Mouse (Mus musculus) ES-Bruce4 (cell line): ENCODE data around the gene Taar8c.

Experiments used
- CTCF ChIP-seq: IDR thresholded peaks from one replicate; pipeline ENCODE4 v1.8.1; 2011; ENCODE audit warnings: low read depth, low read length
- EP300 ChIP-seq: IDR thresholded peaks from 2 replicates; pipeline ENCODE4 v1.6.1; 2011; ENCODE audit warnings: low read depth, low read length; ENCODE audit not compliant: insufficient read depth
- POLR2A ChIP-seq: IDR thresholded peaks from one replicate; pipeline ENCODE4 v1.8.1; 2011; ENCODE audit warnings: low read length; ENCODE audit not compliant: insufficient read depth

- TF ChIP-seq POLR2A (no peak), CTCF (no peak), EP300 (no peak)
Observed at GRCm38 (mm10) chr10:24085936-24086335, 15.8 kb downstream of the Taar8c start.
